8 mouse cellular contexts compared by ENCODE assay signal in genomic region chr12:85200929-85201829, GRCm38 (mm10). TPM values are rescaled to one million over a fixed set of nuclear protein-coding genes. Genes with fewer than 3 reads are reported as not detected.
DNase-seq lines count a peak whose midpoint lies in the region; ATAC-seq and TF ChIP-seq lines count a peak whose summit lies in the region.

No protein-coding gene starts in this region.

- peak; percentile 34; the same call in 1 of the 2 replicates for ATAC-seq in kidney, embryonic 15.5 days (replicated peaks; ENCODE audit: low FRiP score)
- ATAC-seq in hindbrain, embryonic 15.5 days (ENCODE audit: low FRiP score, low read depth), result peak; percentile 75
- peak; percentile 83 for ATAC-seq in midbrain, postnatal 0 days (ENCODE audit: low FRiP score)
- ATAC-seq in frontal cortex, adult (ENCODE audit: low TSS enrichment), result no peak

- H3K4me1 ChIP-seq in kidney, embryonic 15.5 days, result peaks cover 49% of the 10 kb centered on the region
- peaks cover 18% of the 10 kb centered on the region for H3K4me1 ChIP-seq in hindbrain, embryonic 15.5 days (replicated peaks)
- H3K4me1 ChIP-seq in midbrain, postnatal 0 days (ENCODE audit: insufficient read depth, low read length), result 0 out of 2 replicates have a peak, but pooled peaks cover 3% of the 10 kb centered on the region
- peaks cover 9% of the 10 kb centered on the region for H3K4me1 ChIP-seq in thymus, adult 2 months (replicated peaks; ENCODE audit: control insufficient read depth, insufficient read depth, low read length)

- no peak for DNase-seq in kidney, adult 8-10 months
- peak; percentile 66 for DNase-seq in embryo, embryonic 10 days (ENCODE audit: low spot score)
- DNase-seq in midbrain, postnatal 0 days (ENCODE audit: low spot score), result peak; percentile 72
- no peak for DNase-seq in thymus, adult 2 months
- DNase-seq in thymus, postnatal 25 days, result no peak

- no peak for TF ChIP-seq POLR2A in thymus, adult 2 months (IDR thresholded peaks at IDR 0.05; ENCODE audit: control insufficient read depth, extremely low read depth, insufficient read depth, low read length, poor library complexity)

- 16% methylated on average over 24 of the region's 24 CpGs for WGBS in kidney, embryonic 15.5 days
- 21% methylated on average over 24 of the region's 24 CpGs for WGBS in hindbrain, embryonic 15.5 days
- 16% methylated on average over 24 of the region's 24 CpGs for WGBS in midbrain, postnatal 0 days
- WGBS in thymus, adult 2 months, result 74% methylated on average over 24 of the region's 24 CpGs

- H3K9ac ChIP-seq in kidney, embryonic 15.5 days, result no peak overlapping the region
- H3K9ac ChIP-seq in hindbrain, embryonic 15.5 days, result no peak overlapping the region
- H3K9ac ChIP-seq in midbrain, postnatal 0 days (replicated peaks; ENCODE audit: low read length, poor library complexity, severe bottlenecking), result 0 out of 2 replicates have a peak overlapping the region, but pooled peaks have one; percentile 24

- TF ChIP-seq CTCF in midbrain, postnatal 0 days (IDR thresholded peaks at IDR 0.05), result peak; percentile 23; the same call in 1 of the 2 replicates
- TF ChIP-seq CTCF in thymus, adult 2 months (IDR thresholded peaks at IDR 0.05; ENCODE audit: borderline replicate concordance, control insufficient read depth, extremely low read depth, insufficient read depth, low read length, poor library complexity), result no peak

- no peak overlapping the region for H3K4me3 ChIP-seq in kidney, embryonic 15.5 days (replicated peaks)
- no peak overlapping the region for H3K4me3 ChIP-seq in hindbrain, embryonic 15.5 days
- no peak overlapping the region for H3K4me3 ChIP-seq in midbrain, postnatal 0 days (ENCODE audit: low read depth, low read length)
- H3K4me3 ChIP-seq in thymus, adult 2 months (ENCODE audit: control insufficient read depth, insufficient read depth, low read length), result no peak overlapping the region

- 0 out of 2 replicates have a peak overlapping the region, but pooled peaks have one; percentile 5 for H3K4me2 ChIP-seq in kidney, embryonic 15.5 days
- peak overlapping the region; percentile 19; the same call in 1 of the 2 replicates for H3K4me2 ChIP-seq in hindbrain, embryonic 15.5 days
- no peak overlapping the region for H3K4me2 ChIP-seq in midbrain, postnatal 0 days (ENCODE audit: low read depth, low read length, poor library complexity, severe bottlenecking)

- no peaks in the 10 kb centered on the region for H3K36me3 ChIP-seq in kidney, embryonic 15.5 days
- H3K36me3 ChIP-seq in hindbrain, embryonic 15.5 days, result no peaks in the 10 kb centered on the region
- H3K36me3 ChIP-seq in midbrain, postnatal 0 days (ENCODE audit: insufficient read depth, low read length), result no peaks in the 10 kb centered on the region
- H3K36me3 ChIP-seq in thymus, adult 2 months (ENCODE audit: control insufficient read depth, insufficient read depth, low read length), result no peaks in the 10 kb centered on the region

- H3K9me3 ChIP-seq in kidney, embryonic 15.5 days (replicated peaks), result no peaks in the 10 kb centered on the region
- H3K9me3 ChIP-seq in hindbrain, embryonic 15.5 days, result no peaks in the 10 kb centered on the region
- no peaks in the 10 kb centered on the region for H3K9me3 ChIP-seq in midbrain, postnatal 0 days (ENCODE audit: low read length)

- H3K27me3 ChIP-seq in kidney, embryonic 15.5 days, result no peaks in the 10 kb centered on the region
- no peaks in the 10 kb centered on the region for H3K27me3 ChIP-seq in hindbrain, embryonic 15.5 days
- no peaks in the 10 kb centered on the region for H3K27me3 ChIP-seq in midbrain, postnatal 0 days (ENCODE audit: insufficient read depth, low read length)
- no peaks in the 10 kb centered on the region for H3K27me3 ChIP-seq in thymus, adult 2 months (ENCODE audit: control insufficient read depth, insufficient read depth, low read length)

- peak overlapping the region; percentile 73 for H3K27ac ChIP-seq in kidney, embryonic 15.5 days
- H3K27ac ChIP-seq in hindbrain, embryonic 15.5 days (replicated peaks), result peak overlapping the region; percentile 30; the same call in 1 of the 2 replicates
- no peak overlapping the region; the same call in 1 of the 2 replicates for H3K27ac ChIP-seq in midbrain, postnatal 0 days (ENCODE audit: low read depth, low read length)
- no peak overlapping the region for H3K27ac ChIP-seq in thymus, adult 2 months (ENCODE audit: control insufficient read depth, insufficient read depth, low read length)

RNA-seq across cellular contexts. Expression of gene Eif2b2, which starts 18.1 kb away (rescaled TPM):
- 98.7 and 105 TPM in 2 replicates for polyA plus RNA-seq in kidney, embryonic 15.5 days (2015; fragmentation: Nextera tagmentation; extraction: Ambion mirVana)
- 75.1 and 79.6 TPM in 2 replicates for polyA plus RNA-seq in hindbrain, embryonic 15.5 days (2015; fragmentation: Nextera tagmentation; extraction: Ambion mirVana)
- 43.1 and 65.3 TPM in 2 replicates for total RNA-seq in midbrain, postnatal 0 days (2014; rRNA removed)
- 79.5 and 82.5 TPM in 2 replicates for polyA plus RNA-seq in midbrain, postnatal 0 days (2015; fragmentation: Nextera tagmentation; extraction: Ambion mirVana)
- 191 and 250 TPM in 2 replicates for polyA plus RNA-seq in thymus, adult 2 months (2012; rRNA removed)

RNA-seq across cellular contexts. Expression of gene Pgf, which starts 23.6 kb away (rescaled TPM):
- polyA plus RNA-seq in kidney, embryonic 15.5 days (2015; fragmentation: Nextera tagmentation; extraction: Ambion mirVana), result 15.9 and 18.8 TPM in 2 replicates
- polyA plus RNA-seq in hindbrain, embryonic 15.5 days (2015; fragmentation: Nextera tagmentation; extraction: Ambion mirVana), result 8.7 and 8.9 TPM in 2 replicates
- total RNA-seq in midbrain, postnatal 0 days (2014; rRNA removed), result 3.4 and 6.0 TPM in 2 replicates
- polyA plus RNA-seq in midbrain, postnatal 0 days (2015; fragmentation: Nextera tagmentation; extraction: Ambion mirVana), result 9.1 and 9.4 TPM in 2 replicates
- polyA plus RNA-seq in thymus, adult 2 months (2012; rRNA removed), result 1.3 and 2.1 TPM in 2 replicates

RNA-seq across cellular contexts. Expression of gene Rps6kl1, which starts 50.1 kb away (rescaled TPM):
- 1.0 and 1.4 TPM in 2 replicates for polyA plus RNA-seq in kidney, embryonic 15.5 days (2015; fragmentation: Nextera tagmentation; extraction: Ambion mirVana)
- polyA plus RNA-seq in hindbrain, embryonic 15.5 days (2015; fragmentation: Nextera tagmentation; extraction: Ambion mirVana), result 32.9 and 35.7 TPM in 2 replicates
- 47.2 and 48.6 TPM in 2 replicates for total RNA-seq in midbrain, postnatal 0 days (2014; rRNA removed)
- polyA plus RNA-seq in midbrain, postnatal 0 days (2015; fragmentation: Nextera tagmentation; extraction: Ambion mirVana), result 35.0 and 37.1 TPM in 2 replicates
- 3.7 and 11.4 TPM in 2 replicates for polyA plus RNA-seq in thymus, adult 2 months (2012; rRNA removed)

Comparison
In these comparisons a context has a peak if more than half of its experiments do, and no peak if none do; other contexts are left out.
1. H3K27ac ChIP-seq: peak in kidney, embryonic 15.5 days (single experiment) and hindbrain, embryonic 15.5 days (single experiment); none in midbrain, postnatal 0 days (single experiment) and thymus, adult 2 months (single experiment).
2. DNase-seq: peak in embryo, embryonic 10 days (single experiment) and midbrain, postnatal 0 days (single experiment); none in kidney, adult 8-10 months (0 of 2), thymus, adult 2 months (single experiment) and thymus, postnatal 25 days (single experiment).